Mouse (Mus musculus): ENCODE results near the gene Secisbp2.
"Not testable (repeated sequence)": the region's sequence is repeated elsewhere in the genome, so short reads cannot be mapped to it uniquely, and the experiment has no call there.

The Secisbp2 gene

GRCm38 (mm10) chr13:51651408-51652064, at the start of gene Secisbp2:
Secisbp2 (plus strand) TSS chr13:51651697.
- peak; percentile 92 for DNase-seq

DNA sequence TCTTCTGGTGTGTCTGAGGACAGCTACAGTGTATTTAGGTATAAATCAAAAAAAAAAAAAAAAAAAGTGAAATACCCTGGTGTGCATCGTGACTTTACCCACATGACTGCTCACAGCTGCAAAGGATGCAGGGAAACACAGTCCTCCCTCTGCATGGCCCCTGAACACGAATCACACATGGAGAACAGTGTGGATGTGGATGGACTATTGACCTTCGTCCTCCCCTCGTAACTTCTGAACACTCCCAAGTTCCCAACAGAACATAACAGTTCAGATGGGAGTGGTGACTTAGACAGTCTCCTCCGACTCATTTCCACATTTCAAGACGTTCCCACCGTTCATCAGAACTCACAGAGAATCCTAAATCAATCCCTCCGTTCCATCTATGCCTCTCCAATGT, 48.7 kb upstream of the Secisbp2 start:
- no peak for DNase-seq

DNA sequence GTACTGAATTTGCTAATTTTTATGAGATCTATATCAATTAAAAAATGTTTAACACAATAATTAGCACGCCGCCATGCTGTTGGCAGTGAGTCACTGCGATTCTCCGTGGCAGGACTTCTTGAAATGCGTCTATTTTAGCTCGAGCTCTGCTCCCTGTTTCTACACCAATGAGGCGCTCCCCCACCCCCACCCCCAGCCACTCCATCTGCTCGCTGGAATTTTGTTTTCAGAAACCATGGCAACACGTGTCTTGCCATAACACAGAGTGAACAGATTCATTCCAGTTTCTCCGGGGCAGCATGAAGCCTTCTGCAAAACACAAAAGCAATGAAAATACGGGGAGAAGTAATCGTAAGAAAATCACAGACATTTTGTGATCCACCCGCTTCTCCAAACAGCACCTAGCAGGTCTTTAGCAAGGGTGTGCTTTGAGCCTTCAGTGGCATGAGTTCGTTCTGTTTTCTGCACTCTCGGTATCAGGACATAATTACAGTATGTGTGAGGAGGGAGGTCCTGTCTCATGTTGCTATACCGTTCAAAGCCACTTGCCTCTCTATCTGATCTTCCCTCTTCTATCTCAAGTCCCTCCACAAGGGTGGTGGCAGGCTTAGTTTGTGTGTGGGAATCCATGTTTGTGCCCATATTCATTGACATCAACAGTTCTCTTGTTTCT, 48.1 kb upstream of the Secisbp2 start:
- peak; percentile 13 for DNase-seq

DNA sequence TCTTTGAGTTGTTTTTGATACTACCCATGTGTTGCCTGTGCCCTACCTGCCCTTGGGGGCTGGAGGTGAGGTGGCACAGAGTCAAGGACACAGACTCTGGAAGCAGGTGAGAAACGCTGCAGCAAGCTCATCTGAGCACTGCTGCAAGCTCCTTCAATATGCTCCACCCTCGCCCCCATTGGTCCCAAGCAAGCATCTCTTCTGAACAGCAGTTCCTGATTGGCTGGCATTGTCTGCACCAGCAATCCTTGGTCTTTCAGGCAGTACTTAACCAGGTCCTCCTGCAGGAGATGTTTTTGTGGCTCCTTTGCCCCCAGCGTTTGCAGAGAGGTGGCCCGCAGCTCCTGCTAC, 47.6 kb upstream of the Secisbp2 start:
- DNase-seq = no peak

DNA sequence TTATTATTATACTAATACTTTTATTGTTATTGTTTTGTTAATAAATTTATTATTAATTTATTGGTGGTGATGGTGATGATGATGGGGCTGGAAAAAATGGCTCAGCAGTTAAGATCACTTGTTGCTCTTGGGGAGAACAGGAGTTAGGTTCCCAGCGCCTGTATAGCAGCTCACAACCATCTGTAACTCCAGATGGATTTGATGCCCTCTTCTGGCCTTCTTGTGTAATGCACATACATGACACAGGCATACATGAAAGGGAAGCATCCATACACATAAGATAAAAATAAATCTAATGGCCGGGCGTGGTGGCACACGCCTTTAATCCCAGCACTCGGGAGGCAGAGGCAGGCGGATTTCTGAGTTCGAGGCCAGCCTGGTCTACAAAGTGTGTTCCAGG, 42.3 kb upstream of the Secisbp2 start:
- DNase-seq = no peak

- no peak for DNase-seq
These were observed 40.4 kb upstream of the Secisbp2 start for GRCm38 (mm10) chr13:51611060-51611459.

DNA sequence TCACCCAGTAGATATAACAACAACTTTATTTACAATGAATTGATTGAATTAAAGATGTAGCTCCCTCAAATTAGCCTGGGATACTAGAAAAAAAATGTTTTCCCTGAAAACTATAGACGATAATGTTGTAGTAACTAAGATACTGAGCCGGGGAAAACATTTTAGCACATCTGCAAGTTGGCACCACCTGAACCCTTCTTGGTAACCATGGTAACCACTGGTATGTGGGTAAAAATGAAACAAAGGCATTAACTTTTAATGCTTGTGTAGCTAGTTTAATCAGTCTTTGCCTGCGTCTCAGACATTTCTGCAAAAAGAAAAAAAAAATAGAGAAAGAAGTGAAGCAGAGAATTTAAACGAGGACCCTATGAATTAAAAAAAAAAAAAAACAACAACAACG, 40.0 kb upstream of the Secisbp2 start:
- DNase-seq = no peak

DNA sequence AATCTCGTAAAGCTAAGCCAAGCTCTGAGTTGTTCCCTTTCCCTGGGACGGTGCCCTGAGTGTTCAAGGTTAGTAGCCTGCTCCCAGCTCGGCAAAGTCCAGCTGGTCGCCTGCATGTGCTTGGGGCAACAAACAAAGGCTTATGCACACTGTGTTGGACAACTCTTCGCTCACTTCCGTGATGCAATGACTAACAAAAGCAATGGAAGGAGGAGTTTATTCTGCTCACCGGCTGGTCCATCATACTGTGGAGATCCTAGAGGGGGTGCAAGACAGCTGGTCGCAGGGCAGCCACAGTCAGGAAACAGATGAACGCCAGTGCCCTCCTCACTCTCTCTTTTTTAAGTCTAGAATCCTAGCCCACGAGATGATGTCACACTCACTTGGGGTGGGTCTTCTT, 35.7 kb upstream of the Secisbp2 start:
- DNase-seq = no peak

DNA sequence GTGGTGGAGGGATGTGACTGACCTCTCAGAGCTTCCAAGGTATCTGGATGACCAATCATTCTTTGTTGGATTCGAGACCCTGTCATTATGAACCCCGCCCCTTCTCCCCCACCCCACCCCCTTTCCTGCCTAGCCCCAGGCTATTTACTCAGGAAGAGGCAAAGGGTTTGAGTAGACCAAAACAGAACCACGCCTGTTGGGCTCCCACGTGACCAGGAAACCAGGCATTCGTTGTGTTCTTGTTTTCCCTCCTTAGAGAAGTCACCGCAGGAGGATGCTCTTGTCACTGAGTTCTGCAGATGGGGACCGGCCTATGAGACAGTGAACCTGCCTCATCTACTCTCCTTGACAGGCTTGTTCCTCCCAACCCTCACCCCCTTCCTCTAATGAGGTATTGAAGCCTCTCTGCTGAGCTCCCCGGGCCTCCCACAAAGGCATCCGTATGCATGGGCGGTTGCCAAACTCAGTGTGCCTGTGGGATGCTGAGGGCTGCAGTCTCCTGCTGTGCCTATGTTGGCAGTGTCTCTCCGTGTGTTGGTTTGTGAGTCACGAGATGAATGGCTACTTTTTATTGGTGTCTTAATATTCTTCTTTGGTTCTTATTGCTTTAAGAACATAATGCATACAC, 35.0 kb upstream of the Secisbp2 start:
- DNase-seq = no peak

GRCm38 (mm10) chr13:51617306-51617705, 34.2 kb upstream of the Secisbp2 start:
- no peak for DNase-seq

DNA sequence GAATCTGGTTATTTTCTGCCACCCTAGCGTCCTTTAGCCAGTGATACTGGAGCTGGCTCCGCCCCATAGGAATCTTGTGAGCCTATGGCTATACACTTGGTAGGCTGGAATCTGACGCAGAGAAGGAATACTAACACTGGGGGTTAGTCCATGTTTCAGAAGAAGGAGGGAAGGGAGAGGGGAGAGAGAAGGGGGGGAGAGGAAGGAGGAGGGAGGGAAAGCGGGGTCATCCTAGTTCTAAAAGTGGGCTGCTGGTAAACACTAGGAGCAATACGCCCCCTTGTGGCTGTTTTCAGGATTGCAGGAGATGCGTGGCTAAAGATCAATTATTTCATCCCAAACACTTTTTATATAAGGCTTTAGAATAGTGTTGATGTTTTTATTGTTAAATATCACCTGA, 33.6 kb upstream of the Secisbp2 start:
- peak; percentile 62 for DNase-seq

GRCm38 (mm10) chr13:51618602-51619001, 32.9 kb upstream of the Secisbp2 start:
- DNase-seq = no peak

DNA sequence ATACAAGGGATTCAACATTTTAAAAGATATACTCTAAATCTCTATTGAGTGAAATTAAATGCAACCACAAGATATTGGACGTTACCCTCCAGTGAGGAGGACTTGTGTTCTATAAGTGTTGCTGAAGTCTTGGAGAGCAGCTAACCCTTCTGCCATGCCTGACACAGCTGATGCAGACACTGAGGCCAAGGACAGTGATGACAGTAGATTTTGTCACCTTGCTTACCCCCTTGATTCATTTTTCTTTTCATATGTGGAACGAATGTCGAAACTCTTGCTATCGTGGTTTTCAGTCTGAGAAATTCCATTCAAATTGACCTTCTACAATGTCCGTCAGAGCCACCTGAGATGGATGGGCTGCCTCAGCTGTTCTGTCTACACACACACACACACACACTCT, 28.9 kb upstream of the Secisbp2 start:
- no peak for DNase-seq

- DNase-seq = no peak
These were observed 27.8 kb upstream of the Secisbp2 start for GRCm38 (mm10) chr13:51623678-51624077.

DNA sequence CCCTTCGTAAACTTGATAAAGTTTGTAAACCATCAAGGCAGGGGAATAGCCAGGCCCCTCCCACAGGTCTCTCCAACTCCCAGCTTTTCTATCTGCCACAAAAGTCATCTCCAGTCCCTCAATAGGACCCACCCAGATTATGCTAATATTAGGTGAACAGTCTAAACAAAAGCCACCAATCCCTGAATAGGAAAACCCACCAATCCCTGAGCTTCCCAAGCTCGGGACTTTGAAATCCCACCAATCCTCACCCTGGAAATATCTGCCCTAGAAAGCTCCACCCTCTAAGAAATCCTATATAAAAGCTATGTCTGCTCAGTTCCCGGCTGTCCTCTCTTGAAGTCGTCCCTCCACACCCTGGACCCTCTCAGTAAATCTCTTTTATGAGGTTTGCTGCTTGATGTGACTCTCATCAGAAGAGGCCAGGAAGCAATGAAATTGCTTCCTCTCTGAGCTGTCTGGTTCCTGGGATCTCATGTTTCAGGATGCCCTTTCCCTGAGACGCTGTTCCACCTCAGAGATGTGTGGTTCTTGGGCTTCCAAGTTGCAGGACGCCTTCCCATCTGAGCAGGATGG, 23.1 kb upstream of the Secisbp2 start:
- no peak for DNase-seq

DNA sequence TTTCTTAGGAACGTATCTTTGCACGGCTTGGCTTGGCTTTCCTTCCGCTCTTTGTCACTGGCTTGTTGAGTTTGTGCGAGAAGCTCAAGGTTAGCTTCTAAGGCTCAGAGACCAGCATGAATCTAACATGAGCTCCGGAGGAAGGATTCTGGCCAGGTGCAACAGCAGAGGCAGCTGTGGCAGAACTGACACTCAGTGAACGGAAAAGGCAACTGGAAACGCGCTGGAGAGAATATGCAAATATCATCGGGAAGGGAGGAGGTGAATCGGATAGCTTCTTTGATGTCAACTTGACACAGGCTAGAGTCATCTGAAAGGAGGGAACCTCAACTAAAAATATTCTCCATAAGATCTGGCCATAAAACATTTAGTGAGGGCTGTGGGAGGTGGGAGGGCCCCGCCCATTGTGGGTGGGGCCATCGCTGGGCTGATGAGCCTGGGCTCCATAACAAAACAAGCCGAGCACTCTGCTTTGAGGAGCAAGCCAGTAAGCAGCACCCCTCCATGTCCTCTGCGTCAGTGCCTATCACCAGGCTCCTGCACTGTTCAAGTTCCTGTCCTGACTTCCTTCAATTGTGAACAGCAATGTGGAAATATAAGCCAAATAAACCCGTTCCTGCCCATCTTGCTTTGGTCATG, 20.0 kb upstream of the Secisbp2 start:
- no peak for DNase-seq

DNA sequence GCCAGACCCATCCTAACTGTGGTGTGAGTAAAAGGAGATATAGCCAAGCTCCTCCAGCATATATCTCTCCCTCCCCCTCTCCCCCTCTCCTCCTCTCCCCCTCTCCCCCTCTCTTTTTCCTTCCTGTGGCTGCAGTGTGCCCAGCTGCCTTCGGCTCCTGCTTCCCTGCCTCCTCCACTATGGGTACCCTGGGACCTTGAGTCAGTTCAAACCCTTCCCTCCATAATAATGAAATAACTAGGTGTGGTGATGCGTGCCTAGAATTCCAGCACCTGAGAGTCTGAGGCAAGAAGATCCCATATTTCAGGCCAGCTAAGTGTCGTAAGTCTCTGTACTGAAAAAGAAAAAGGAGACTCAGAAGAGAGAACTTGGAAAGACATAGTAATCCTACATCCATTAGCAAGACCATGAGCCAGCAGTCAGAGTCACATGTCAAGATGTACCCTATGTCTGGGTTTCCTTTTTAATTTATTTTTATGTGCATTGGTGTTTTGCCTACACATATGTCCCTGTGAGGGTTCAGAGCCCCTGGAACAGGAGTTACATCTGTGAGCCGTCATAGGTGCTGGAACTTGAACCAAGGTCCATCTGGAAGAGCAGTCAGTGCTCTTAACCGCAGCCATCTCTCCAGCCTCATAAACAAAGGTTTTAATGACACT, 18.8 kb upstream of the Secisbp2 start:
- DNase-seq = no peak

DNA sequence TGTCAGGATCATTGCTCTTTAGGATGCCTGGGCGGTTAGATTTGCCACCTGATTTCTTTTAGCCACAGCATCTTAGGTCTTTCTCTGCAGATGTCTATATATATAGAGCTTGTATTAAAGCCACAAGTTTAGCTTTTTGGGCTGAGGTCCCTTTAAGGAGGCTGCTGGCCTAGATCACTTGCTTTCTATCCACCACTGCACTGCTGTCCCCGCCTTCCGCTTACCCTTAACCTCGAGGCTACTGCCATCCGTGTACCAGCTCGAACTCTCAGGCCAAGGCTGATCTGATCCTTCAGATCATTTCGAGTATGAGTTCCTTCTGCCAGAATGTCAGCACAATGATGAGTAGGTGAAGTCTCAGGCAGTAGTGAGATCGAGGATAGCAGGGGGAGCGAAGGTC, 16.1 kb upstream of the Secisbp2 start:
- not testable (repeated sequence) for DNase-seq

DNA sequence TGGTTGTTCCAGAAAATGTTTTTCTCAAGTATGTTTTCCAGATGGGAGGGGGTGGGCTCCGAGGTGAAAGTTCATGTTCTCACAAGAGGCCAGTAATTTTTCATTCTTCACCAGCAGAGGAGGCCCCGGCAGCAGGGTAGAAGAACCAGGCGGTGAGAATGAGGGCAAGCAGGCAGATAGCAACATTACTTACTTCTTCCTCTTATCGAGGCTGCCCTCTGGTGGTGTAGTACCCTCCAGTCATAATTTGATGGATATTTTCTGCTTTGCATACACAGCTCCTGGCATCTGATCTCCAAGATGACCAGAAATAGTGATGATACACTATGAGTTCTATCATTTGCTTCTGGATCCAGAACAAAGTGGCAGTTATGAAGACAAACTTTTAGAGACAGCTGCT, 12.5 kb upstream of the Secisbp2 start:
- DNase-seq = no peak

GRCm38 (mm10) chr13:51641424-51641823, 10.1 kb upstream of the Secisbp2 start:
- DNase-seq = no peak

DNA sequence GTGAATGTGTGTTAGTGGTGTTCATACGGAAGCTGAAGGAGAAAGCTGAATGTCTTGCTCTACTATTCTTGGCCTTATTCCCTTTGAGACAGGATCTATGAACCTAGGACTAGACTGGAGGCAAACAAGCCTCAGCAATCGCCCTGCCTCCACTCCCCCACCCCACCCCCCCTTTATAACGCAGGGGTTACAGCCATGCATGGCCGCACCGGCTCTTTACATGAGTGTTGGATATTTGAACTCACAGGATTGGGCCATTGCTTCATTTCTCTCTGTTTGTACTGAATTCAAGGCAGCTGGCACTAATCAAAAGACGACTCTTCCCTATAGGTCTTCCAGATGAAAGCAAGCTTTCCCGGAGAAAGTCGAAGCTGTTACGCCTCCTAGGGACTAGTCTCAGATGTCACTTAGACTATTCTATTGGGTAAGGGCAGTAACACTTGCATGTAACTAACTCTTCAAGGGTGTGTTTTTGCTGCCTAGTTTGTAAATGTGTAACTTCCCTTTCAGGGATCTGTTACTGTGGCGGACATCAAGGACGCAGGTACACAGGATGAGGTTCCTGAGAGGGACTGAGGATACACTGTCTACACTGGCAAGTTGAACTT, 9.2 kb upstream of the Secisbp2 start:
- DNase-seq = no peak
